ENCODE assay signal across 44 mouse cellular contexts in the genomic region with DNA sequence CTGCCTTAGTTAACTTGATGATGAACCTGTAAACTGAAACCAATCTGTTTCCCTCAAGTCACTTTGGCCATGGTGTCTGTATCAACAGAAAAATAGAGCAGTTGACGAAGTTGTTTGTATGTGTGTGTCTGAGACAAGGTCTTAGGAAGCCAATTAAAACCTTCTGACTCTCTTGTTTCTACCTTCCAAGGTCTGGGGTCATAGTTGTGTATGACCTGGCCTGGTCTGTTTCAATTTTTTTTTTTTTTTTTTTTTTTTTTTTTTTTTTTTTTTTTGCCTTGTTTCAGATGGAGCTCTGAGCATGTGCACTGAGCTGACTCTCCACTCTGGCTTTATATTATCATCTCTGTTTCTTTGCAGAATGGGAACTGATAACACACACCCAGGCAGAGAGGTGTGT. TPM values are rescaled to one million over a fixed set of nuclear protein-coding genes. Genes with fewer than 3 reads are reported as not detected.
"Had no signal": no experiment of that assay in that cellular context is flagged by ENCODE, and none has a peak within 500 bp of the region (broad histone marks: within the 10 kb centered on the region; RNA-seq: fewer than 3 reads in every experiment).

No protein-coding gene starts in this region.

- H3K36me3 ChIP-seq: limb, embryonic 10.5 days; limb, embryonic 12.5 days; limb, embryonic 13.5 days; limb, embryonic 15.5 days; liver, embryonic 12.5 days; liver, embryonic 13.5 days; liver, embryonic 15.5 days; lung, embryonic 15.5 days; midbrain, embryonic 10.5 days; midbrain, embryonic 12.5 days; midbrain, embryonic 13.5 days; midbrain, embryonic 15.5 days had no signal

- H3K9ac ChIP-seq: limb, embryonic 12.5 days; limb, embryonic 13.5 days; limb, embryonic 15.5 days; liver, embryonic 12.5 days; liver, embryonic 13.5 days; liver, embryonic 14.5 days; liver, embryonic 15.5 days; liver, postnatal 0 days; lung, embryonic 14.5 days; lung, embryonic 15.5 days; midbrain, embryonic 12.5 days; midbrain, embryonic 13.5 days; midbrain, embryonic 15.5 days had no signal

- H3K4me2 ChIP-seq: limb, embryonic 12.5 days; limb, embryonic 13.5 days; limb, embryonic 15.5 days; liver, embryonic 11.5 days; liver, embryonic 12.5 days; liver, embryonic 13.5 days; liver, embryonic 15.5 days; lung, embryonic 14.5 days; lung, embryonic 15.5 days; midbrain, embryonic 11.5 days; midbrain, embryonic 12.5 days; midbrain, embryonic 13.5 days; midbrain, embryonic 15.5 days had no signal

- H3K4me3 ChIP-seq: limb, embryonic 10.5 days; limb, embryonic 12.5 days; limb, embryonic 13.5 days; limb, embryonic 15.5 days; liver, embryonic 12.5 days; liver, embryonic 13.5 days; liver, embryonic 15.5 days; lung, embryonic 15.5 days; megakaryocyte, embryonic 14.5 days; midbrain, embryonic 10.5 days; midbrain, embryonic 12.5 days; midbrain, embryonic 13.5 days; midbrain, embryonic 15.5 days; myocyte had no signal

- H3K27me3 ChIP-seq: limb, embryonic 12.5 days; limb, embryonic 13.5 days; limb, embryonic 15.5 days; liver, embryonic 13.5 days; lung, embryonic 15.5 days; midbrain, embryonic 12.5 days; midbrain, embryonic 13.5 days; midbrain, embryonic 15.5 days had no signal

- DNase-seq: left cerebral cortex, postnatal 4 days; liver, embryonic 13.5 days; liver, postnatal 0 days; lung, adult 18-20 months; lung, adult 2 months; lung, postnatal 14 days; lung, postnatal 4 days; midbrain, embryonic 14.5 days had no signal

- H3K27ac ChIP-seq: limb, embryonic 10.5 days; limb, embryonic 12.5 days; limb, embryonic 13.5 days; limb, embryonic 15.5 days; liver, embryonic 12.5 days; liver, embryonic 13.5 days; liver, embryonic 14.5 days; liver, embryonic 15.5 days; lung, embryonic 15.5 days; macrophage; midbrain, embryonic 10.5 days; midbrain, embryonic 12.5 days; midbrain, embryonic 13.5 days; midbrain, embryonic 15.5 days had no signal

- H3K9me3 ChIP-seq: limb, embryonic 10.5 days; limb, embryonic 12.5 days; limb, embryonic 13.5 days; limb, embryonic 15.5 days; liver, embryonic 12.5 days; liver, embryonic 13.5 days; liver, embryonic 15.5 days; lung, embryonic 15.5 days; megakaryocyte, embryonic 14.5 days; midbrain, embryonic 10.5 days; midbrain, embryonic 12.5 days; midbrain, embryonic 13.5 days; midbrain, embryonic 15.5 days had no signal

- H3K4me1 ChIP-seq: liver, embryonic 13.5 days; lung, embryonic 15.5 days; midbrain, embryonic 12.5 days; midbrain, embryonic 13.5 days; midbrain, embryonic 15.5 days had no signal

RNA-seq across cellular contexts. Expression of a gene that starts 23.9 kb away (rescaled TPM):
- total RNA-seq: megakaryocyte-erythroid progenitor cell, adult 5-6 weeks had no signal
- polyA plus RNA-seq: limb, embryonic 10.5 days; limb, embryonic 11.5 days; limb, embryonic 12.5 days; midbrain, embryonic 11.5 days; midbrain, embryonic 14.5 days; midbrain, embryonic 15.5 days had no signal

RNA-seq across cellular contexts. Expression of a gene that starts 58.6 kb away (rescaled TPM):
- total RNA-seq: left cerebral cortex, adult 8-10 months; left cerebral cortex, postnatal 10 days; left cerebral cortex, postnatal 14 days; left cerebral cortex, postnatal 25 days; left cerebral cortex, postnatal 36 days; left cerebral cortex, postnatal 4 days; liver, adult 2 months; megakaryocyte progenitor cell, adult 5-6 weeks; megakaryocyte, adult 5-6 weeks; megakaryocyte-erythroid progenitor cell, adult 5-6 weeks; midbrain, postnatal 0 days; monocyte, adult 5-6 weeks had no signal
- polyA plus RNA-seq: limb, embryonic 10.5 days; limb, embryonic 11.5 days; limb, embryonic 12.5 days; limb, embryonic 13.5 days; limb, embryonic 14.5 days; limb, embryonic 15.5 days; liver, adult 2 months; liver, embryonic 11.5 days; liver, embryonic 12.5 days; liver, embryonic 13.5 days; liver, embryonic 14.5 days; liver, embryonic 15.5 days; liver, embryonic 16.5 days; liver, postnatal 0 days; lung, adult 2 months; lung, embryonic 14.5 days; lung, embryonic 15.5 days; lung, embryonic 16.5 days; lung, postnatal 0 days; macrophage; midbrain, embryonic 10.5 days; midbrain, embryonic 11.5 days; midbrain, embryonic 12.5 days; midbrain, embryonic 13.5 days; midbrain, embryonic 14.5 days; midbrain, embryonic 15.5 days; midbrain, embryonic 16.5 days; midbrain, postnatal 0 days; myocyte; neural tube, embryonic 11.5 days had no signal
